Mouse (Mus musculus): Measurements from ENCODE around the gene Cnot1.

GRCm38 (mm10) chr8:95672811-95673210 lies 134.5 kb downstream of the Cnot1 start:
- TF ChIP-seq ZNF384 (IDR thresholded peaks at IDR 0.05; ENCODE audit: low read depth, low read length) (no peak), CHD2 (IDR thresholded peaks at IDR 0.05; ENCODE audit: low read depth, low read length) (no peak)

Data from ES-E14 (cell line).